Mouse (Mus musculus) ovary, postnatal 10 days (tissue): ENCODE data around the gene Gm17604.

Source experiments
- DNase-seq: peaks from one replicate; pipeline ENCODE4 v3.0.0; 2022; ENCODE audit warnings: low spot score

The Gm17604 gene

DNA sequence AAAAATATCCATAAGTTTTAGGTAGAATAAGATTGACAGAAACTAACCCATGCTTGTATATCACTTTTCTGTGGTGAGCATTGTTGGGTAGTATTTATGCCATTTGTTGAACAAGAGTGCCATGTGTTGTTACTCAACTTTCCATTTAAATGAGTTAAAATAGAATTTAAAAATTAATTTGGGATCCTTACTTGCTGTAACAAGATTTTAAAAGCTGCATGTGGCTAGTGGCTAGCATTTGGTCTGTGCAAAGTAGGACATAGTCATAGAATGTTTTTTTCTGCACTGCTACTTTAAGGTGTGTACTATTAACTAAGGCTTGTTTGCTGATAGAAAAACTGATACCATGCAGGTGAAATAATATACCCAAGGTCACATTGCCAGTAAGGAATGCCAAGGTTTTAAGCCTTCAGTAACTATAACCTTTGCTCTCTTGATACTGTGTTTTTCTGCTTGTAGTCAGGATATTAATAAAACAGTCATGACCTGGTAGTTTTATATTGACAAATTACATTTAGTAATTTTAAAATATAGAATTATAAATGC lies at the start of gene Gm17604:
TSS of gene Gm17604 (minus strand) at position 51 of the 546 bp plus-strand sequence.
- DNase-seq, result no peak

- DNase-seq, result no peak
These were observed 45.3 kb upstream of the Gm17604 start for GRCm38 (mm10) chrX:165049929-165050328.

DNA sequence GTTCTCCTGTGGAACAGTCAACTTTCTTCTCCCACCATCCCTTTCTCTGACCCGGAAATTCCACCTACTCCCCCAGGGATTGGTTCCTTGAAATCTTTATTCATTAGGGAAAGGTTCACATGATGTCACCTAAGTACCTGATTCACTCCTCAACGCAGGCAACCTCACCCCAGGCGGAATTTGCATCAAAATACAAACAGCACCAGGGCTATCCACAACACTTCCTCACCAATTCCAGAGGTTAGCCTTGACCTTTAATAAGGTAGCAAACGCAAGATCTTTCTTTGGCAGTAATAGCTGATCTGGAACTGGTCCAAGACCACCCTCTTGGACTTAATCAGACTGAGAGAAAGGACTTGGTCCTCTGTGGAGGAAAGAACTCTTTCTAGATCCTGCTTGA lies 1.5 kb downstream of the Gm17604 start:
- no peak for DNase-seq

DNA sequence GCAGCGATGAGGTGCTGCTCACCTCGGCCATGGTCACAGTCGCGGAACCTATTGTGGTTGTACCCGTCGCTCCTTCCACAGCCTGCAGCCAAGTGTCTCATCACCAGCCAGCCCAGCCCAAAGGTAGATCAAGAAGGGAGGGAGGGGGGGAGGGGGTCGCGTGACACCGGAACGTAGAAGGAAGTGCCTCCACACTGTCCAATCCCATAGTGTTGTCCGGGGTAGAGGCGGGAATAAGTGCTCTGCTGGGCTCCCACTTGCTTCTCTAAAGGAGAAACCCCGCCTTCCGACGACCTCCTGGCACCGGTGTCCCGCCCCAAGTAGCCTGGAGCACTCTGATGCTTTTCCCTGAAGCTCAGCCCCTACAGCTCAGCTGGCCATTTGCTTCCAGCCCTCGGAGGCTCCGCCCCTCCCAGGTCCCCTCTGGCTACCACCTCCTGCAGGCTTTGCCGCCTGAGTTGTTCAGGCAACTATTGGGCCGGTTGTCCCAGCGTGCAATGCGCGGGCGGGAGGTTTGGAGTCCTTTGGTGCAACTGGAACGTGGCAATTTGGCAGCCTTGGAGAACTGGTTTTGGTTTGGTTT lies 24.3 kb downstream of the Gm17604 start, which contains the start of the genes Mospd2 and Fancb:
TSS of gene Mospd2 (minus strand) at position 183 of the 583 bp plus-strand sequence.
TSS of gene Fancb (plus strand) at position 400 of the 583 bp plus-strand sequence.
- DNase-seq, result peak; percentile 36

DNA sequence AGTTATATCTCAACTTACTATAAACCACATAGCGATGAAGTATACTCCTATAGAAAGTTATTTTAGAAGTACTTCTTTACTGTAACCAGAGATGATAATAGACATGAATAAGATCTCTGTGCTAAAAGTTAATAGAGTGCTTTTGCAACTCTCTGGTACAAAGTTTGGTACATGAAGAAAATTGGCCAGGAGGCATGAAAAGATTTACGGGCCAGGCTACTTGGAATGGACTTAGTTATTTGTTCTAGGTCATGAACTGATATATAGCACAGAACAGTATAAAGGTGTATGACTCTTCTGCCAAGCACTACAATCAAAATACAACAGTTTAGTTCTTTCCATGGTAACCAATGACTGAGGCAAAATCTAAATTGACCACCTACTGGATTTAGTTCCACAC lies 25.8 kb downstream of the Gm17604 start:
- DNase-seq, result no peak

DNA sequence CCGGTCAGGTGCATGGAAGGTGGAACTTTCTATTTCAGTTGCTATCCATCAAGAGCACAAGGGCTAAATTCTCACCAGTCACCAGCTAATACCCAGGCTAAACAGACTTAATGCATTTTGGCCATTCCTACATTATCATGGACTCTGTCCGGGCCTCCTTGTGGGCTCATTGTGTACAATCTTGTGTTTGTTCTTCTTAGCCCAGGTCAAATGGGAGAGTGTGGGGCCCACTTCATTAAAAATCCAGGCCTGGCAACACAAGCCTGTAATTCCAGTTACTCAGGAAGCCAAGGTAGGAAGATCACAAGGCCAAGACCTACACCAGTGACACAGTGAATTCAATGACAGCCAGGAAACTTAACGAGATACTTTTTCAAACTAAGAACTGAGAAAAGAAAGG lies 33.4 kb downstream of the Gm17604 start:
- no peak for DNase-seq

GRCm38 (mm10) chrX:164965750-164966448 lies 38.7 kb downstream of the Gm17604 start:
- no peak for DNase-seq
